Mouse (Mus musculus) neural tube, embryonic 11.5 days (tissue): ENCODE measurements at regions not wholly inside any gene's neighbourhood (a gene's known extent, or its start where the extent isn't known, plus 50 kb on each side); places are given as distances from the start of the nearest gene placed in this dataset.
A peak's percentile ranks its signal among the peaks of the same experiment; 100 is the strongest.

Source experiments
- ATAC-seq: fragments of 200-750 bp; cut with Nextera tagmentation; 2 replicates; pipeline ENCODE4 v1.8.0; 2017; ENCODE audit warnings: moderate number of reproducible peaks, mild to moderate bottlenecking, moderate TSS enrichment, moderate library complexity; ENCODE audit not compliant: insufficient read depth, low FRiP score, low TSS enrichment
- DNase-seq: peaks from one replicate; pipeline ENCODE4 v3.0.0-alpha.2; 2015; ENCODE audit warnings: low spot score
- H3K27ac ChIP-seq: fragments of 300-500 bp; sonication (generic); 2 replicates; pipeline ENCODE4 v1.5.1; 2014; ENCODE audit warnings: low read depth, mild to moderate bottlenecking, low read length
- H3K27me3 ChIP-seq: fragments of 300-500 bp; sonication (generic); 2 replicates; pipeline ENCODE4 v1.6.1; 2014; ENCODE audit warnings: mild to moderate bottlenecking, low read length, mixed read lengths; ENCODE audit not compliant: control insufficient read depth, insufficient read depth
- H3K36me3 ChIP-seq: fragments of 300-500 bp; sonication (generic); 2 replicates; pipeline ENCODE4 v1.6.1; 2014; ENCODE audit warnings: mild to moderate bottlenecking, low read length, moderate library complexity, mixed read lengths; ENCODE audit not compliant: control insufficient read depth, insufficient read depth
- H3K4me1 ChIP-seq: fragments of 300-500 bp; sonication (generic); 2 replicates; pipeline ENCODE4 v1.6.1; 2014; ENCODE audit warnings: low read length, mixed read lengths; ENCODE audit not compliant: control insufficient read depth, insufficient read depth
- H3K4me2 ChIP-seq: fragments of 300-500 bp; sonication (generic); 2 replicates; pipeline ENCODE4 v1.6.1; 2014; ENCODE audit warnings: low read depth, mild to moderate bottlenecking, moderate library complexity
- H3K4me3 ChIP-seq: fragments of 300-500 bp; sonication (generic); 2 replicates; pipeline ENCODE4 v1.5.1; 2014; ENCODE audit warnings: low read depth, low read length
- H3K9ac ChIP-seq: fragments of 300-500 bp; sonication (generic); 2 replicates; pipeline ENCODE4 v1.6.1; 2014; ENCODE audit warnings: mild to moderate bottlenecking, low read length
- H3K9me3 ChIP-seq: fragments of 300-500 bp; sonication (generic); 2 replicates; pipeline ENCODE4 v1.6.1; 2016; ENCODE audit warnings: low read length; ENCODE audit not compliant: control insufficient read depth
- WGBS: fragments of 180-500 bp; shearing (Covaris S2); extraction: QIAGEN DNeasy Blood & Tissue Kit; methylation state at CpG from one replicate; pipeline ENCODE4 v1.1.7; 2014; 5-methylcytosine and 5-hydroxymethylcytosine counted together

DNA sequence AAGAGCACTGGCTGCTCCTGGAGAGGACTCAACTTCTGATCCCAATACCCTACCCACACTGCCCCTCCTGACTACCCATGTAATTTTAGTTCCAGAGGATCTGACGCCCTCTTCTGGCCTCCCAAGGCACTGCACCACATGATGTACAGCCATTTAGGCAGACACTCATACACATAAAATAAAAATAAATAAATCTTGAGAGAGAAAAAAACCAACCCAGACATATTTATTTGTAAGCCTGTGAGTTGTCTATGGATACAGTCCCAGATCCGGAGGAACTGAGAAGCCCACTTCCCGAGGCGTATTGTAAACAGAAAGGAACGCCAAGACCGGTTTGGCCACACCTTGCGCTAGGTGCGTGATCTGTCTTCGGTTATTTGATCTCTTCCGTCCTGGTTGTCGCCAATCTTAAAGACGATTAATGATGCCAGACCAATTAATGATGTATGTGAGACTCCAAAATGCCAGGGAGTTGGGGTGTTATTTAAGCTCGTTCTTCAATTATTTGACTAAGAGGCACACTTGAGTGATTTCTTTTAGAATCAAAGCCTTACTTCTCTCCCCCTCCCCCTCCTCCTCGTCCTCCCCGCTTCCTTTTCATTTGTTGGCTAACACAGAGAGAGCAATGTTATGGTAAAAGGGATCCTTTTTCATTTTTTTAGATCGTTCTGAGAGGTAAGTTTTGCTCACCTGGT is 118.7 kb upstream of the Zfp217 start:
- ATAC-seq (no peak), DNase-seq (no peak)
- WGBS: 24% methylated on average over 16 of the region's 16 CpGs
- no peak overlapping the region for H3K27ac ChIP-seq
- H3K9ac ChIP-seq: no peak overlapping the region
- H3K9me3 ChIP-seq: no peaks in the 10 kb centered on the region
- H3K27me3 ChIP-seq: no peaks in the 10 kb centered on the region
- H3K4me2 ChIP-seq: peak overlapping the region; percentile 28
- H3K4me3 ChIP-seq: no peak overlapping the region
- no peaks in the 10 kb centered on the region for H3K4me1 ChIP-seq
- no peaks in the 10 kb centered on the region for H3K36me3 ChIP-seq

DNA sequence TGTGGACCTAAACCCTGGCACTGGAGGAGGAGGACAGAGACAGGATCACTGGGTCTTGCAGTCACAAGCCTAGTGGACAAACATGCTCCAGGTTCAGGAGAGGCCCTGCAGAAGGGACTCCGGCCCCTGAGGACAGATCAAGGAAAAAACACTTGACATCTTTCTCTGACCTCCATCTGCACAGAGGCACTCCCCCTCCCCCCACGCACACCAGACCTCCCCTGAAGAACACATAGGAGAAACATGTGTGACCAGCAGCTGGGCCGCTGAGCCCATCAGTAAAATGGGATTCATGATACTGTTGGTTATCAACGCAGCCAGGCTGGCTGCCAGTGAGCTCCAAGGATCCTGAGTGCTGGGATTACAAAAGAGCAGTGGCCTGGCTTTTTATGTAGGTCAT is 115.7 kb upstream of the Zfp217 start:
- ATAC-seq (no peak), DNase-seq (no peak)
- no peak overlapping the region for H3K4me3 ChIP-seq
- H3K27me3 ChIP-seq: no peaks in the 10 kb centered on the region
- no peaks in the 10 kb centered on the region for H3K4me1 ChIP-seq
- no peak overlapping the region for H3K4me2 ChIP-seq
- H3K36me3 ChIP-seq: no peaks in the 10 kb centered on the region
- no peaks in the 10 kb centered on the region for H3K9me3 ChIP-seq
- no peak overlapping the region for H3K27ac ChIP-seq
- no peak overlapping the region for H3K9ac ChIP-seq
- 48% methylated on average over 4 of the region's 4 CpGs for WGBS

DNA sequence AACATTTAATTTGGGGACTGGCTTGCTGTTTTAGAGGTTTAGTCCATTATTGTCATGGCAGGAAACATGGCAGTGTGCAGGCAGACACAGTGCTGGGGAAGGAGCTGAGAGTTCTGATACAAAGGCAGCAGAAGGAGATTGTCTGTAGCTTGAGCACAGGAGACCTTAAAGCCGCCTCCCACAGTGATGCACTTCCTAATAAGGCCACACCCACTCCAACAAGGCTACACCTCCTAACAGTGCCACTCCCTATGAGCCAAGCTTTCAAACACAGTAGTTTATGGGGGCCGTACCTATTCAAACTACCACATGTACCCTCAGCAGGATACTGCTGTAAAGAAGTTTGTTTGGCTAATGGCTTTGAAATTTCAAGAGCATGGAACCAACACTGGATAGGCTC is 113.3 kb upstream of the Zfp217 start:
- Histone ChIP-seq H3K27ac (no peak overlapping the region), H3K9me3 (no peaks in the 10 kb centered on the region), H3K4me2 (no peak overlapping the region), H3K9ac (no peak overlapping the region), H3K27me3 (no peaks in the 10 kb centered on the region), H3K36me3 (no peaks in the 10 kb centered on the region), H3K4me3 (no peak overlapping the region), H3K4me1 (no peaks in the 10 kb centered on the region)
- DNase-seq: no peak
- WGBS: 79% methylated on average over 2 of the region's 2 CpGs
- no peak for ATAC-seq

DNA sequence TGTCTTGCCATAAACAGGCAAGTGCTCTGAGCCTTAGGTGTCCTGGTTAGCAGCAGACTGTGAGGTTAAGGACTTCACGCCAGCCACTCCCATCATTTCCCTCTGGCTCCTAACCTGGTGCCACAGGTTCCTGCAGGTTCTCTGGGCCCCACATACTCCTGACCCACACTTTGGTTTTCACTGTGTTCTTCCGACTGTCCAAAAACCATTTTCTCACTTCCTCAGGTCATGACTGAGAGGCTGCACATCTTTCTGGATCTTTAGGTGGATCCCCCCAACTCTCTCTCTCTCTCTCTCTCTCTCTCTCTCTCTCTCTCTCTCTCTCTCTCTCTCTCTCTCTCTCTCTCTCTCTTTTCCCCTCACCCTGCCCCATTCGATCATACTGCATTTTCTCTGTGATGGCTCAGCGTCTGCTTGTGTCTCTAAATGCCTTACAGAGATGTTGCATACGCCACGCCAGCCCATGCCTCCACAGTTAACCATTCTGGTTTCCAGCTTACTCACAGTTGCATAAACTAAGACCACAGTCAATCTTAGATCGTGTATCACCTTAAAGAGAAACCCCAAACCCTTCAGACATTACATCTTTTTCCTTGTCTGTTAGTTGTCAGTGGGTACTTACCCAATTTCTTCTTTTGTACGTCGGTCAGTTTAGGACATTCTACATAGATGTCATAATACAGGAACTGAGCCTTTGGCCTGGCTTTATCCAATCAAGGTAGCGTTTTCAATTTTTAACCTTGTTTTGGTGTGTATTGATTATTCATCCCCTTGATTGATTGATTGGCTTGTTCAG is 112.0 kb upstream of the Zfp217 start:
- Histone ChIP-seq H3K27ac (no peak overlapping the region), H3K36me3 (no peaks in the 10 kb centered on the region), H3K9me3 (no peaks in the 10 kb centered on the region), H3K27me3 (no peaks in the 10 kb centered on the region), H3K4me3 (no peak overlapping the region), H3K9ac (no peak overlapping the region), H3K4me2 (no peak overlapping the region), H3K4me1 (no peaks in the 10 kb centered on the region)
- ATAC-seq: no peak
- WGBS: 91% methylated on average over 10 of the region's 10 CpGs
- DNase-seq: no peak

DNA sequence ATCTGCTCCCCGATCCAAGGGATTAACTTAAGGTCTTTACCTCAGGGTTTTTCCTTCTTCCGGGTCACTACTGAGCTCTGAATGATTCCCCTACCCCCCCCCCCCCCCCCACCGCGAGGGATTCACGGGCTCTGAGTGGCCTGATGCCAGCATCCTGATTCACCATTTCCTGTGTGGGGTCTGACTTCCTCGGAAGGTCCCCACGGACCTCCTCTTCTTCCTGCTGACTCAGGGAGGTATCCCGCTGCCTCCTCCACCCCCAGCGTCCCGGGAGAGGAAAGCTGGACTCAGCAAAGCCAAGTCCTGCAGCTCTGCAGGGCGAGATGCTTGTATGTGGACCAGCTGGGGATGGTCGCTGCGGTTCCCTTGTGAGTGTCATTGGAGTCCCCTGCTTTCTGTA is 110.5 kb upstream of the Zfp217 start:
- WGBS: 77% methylated on average over 10 of the region's 13 CpGs
- no peak for ATAC-seq
- H3K4me3 ChIP-seq: no peak overlapping the region
- no peak overlapping the region for H3K4me2 ChIP-seq
- no peak overlapping the region for H3K9ac ChIP-seq
- no peaks in the 10 kb centered on the region for H3K27me3 ChIP-seq
- DNase-seq: no peak
- no peak overlapping the region for H3K27ac ChIP-seq
- no peaks in the 10 kb centered on the region for H3K9me3 ChIP-seq
- no peaks in the 10 kb centered on the region for H3K4me1 ChIP-seq
- no peaks in the 10 kb centered on the region for H3K36me3 ChIP-seq

DNA sequence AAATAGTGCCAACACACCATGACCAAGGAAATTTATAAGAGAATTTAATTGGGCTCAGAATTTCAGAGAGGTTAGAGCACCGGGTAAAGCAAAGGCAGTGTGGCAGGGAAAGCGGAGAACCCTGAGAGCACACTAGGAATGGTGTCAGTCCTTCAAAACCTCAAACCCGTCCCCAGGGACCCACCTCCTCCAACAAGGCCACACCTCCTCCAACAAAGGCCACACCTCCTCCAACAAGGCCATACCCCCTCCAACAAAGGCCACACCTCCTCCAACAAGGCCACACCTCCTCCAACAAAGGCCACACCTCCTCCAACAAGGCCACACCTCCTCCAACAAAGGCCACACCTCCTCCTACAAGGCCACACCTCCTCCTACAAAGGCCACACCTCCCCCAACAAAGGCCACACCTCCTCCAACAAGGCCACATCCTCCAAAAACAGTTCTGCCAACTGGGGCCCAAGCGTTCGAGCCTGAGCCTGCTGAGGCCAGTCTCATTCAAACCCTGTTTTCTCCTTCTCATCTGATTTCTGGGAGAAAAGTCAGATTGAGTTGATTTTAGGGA is 109.8 kb upstream of the Zfp217 start:
- ATAC-seq: no peak

DNA sequence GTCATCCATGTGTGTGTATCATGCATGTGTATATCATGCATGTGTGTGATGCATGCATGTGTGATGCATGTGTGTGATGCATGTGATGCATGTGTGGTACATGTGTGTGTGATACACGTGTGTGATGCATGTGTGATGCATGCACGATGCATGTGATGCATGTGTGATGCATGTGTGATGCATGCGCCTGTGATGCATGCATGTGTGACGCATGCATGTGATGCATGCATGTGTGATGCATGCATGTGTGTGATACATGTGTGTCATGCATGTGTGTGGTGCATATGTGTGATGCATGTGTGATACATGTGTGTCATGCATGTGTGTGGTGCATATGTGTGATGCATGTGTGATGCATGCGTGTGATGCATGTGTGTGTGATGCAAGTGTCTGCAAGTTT is 108.1 kb upstream of the Zfp217 start:
- ATAC-seq: no peak
- 93% methylated on average over 5 of the region's 5 CpGs for WGBS
- Histone ChIP-seq H3K27ac (no peak overlapping the region), H3K9ac (no peak overlapping the region), H3K4me2 (no peak overlapping the region), H3K36me3 (no peaks in the 10 kb centered on the region), H3K4me1 (no peaks in the 10 kb centered on the region), H3K27me3 (no peaks in the 10 kb centered on the region), H3K4me3 (no peak overlapping the region), H3K9me3 (no peaks in the 10 kb centered on the region)
- no peak for DNase-seq

More for the DNA sequence above, 109.8 kb upstream of the Zfp217 start:
- Histone ChIP-seq H3K4me2 (no peak overlapping the region), H3K9me3 (no peaks in the 10 kb centered on the region), H3K36me3 (no peaks in the 10 kb centered on the region), H3K9ac (no peak overlapping the region), H3K4me1 (no peaks in the 10 kb centered on the region), H3K4me3 (no peak overlapping the region), H3K27ac (no peak overlapping the region), H3K27me3 (no peaks in the 10 kb centered on the region)
- DNase-seq: no peak
- WGBS: 93% methylated on average over 5 of the region's 5 CpGs

DNA sequence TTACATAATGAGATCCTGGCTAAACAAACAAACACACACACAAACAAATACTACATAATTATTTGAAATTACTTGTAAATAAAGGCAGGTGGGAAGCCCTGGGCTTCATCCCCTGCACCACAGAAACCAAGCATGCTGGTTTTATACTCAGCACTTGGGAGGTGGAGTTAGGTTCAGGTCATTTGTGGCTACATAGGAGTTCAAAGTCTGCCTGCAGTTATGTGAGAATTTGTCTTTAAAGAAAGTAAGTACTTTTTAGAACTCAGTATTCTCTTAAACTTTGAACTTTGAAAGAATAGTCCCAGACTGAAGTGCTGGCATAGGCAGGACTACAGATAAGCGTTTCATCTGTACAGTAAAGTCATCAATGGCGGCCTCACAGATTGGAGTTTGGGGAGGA is 107.6 kb upstream of the Zfp217 start:
- Histone ChIP-seq H3K4me3 (no peak overlapping the region), H3K27ac (no peak overlapping the region), H3K4me2 (no peak overlapping the region), H3K36me3 (no peaks in the 10 kb centered on the region), H3K9me3 (no peaks in the 10 kb centered on the region), H3K27me3 (no peaks in the 10 kb centered on the region), H3K4me1 (no peaks in the 10 kb centered on the region), H3K9ac (no peak overlapping the region)
- WGBS: 98% methylated on average over 2 of the region's 2 CpGs
- ATAC-seq (no peak), DNase-seq (no peak)
